Mouse (Mus musculus) urinary bladder, adult 18-20 months (tissue): ENCODE results near the gene Nckap5.
"Not testable (repeated sequence)": the region's sequence is repeated elsewhere in the genome, so short reads cannot be mapped to it uniquely, and the experiment has no call there.

Source experiments
- DNase-seq, 2 experiments: peaks; one replicate each; pipeline ENCODE4 v3.0.0; 2022; ENCODE audit warnings: low spot score in 2 of 2, mixed read lengths in 2 of 2

The Nckap5 gene

GRCm38 (mm10) chr1:126830031-126830927, at the start of gene Nckap5:
Gene Nckap5 (minus strand): TSS chr1:126830799.
- peak; percentile 61 to 67 for DNase-seq

- DNase-seq = no peak
Measured at GRCm38 (mm10) chr1:126877495-126877894, 46.9 kb upstream of the Nckap5 start.

GRCm38 (mm10) chr1:126868372-126868771, 37.8 kb upstream of the Nckap5 start:
- DNase-seq = no peak

- DNase-seq = no peak
Measured at GRCm38 (mm10) chr1:126867912-126868311, 37.3 kb upstream of the Nckap5 start.

GRCm38 (mm10) chr1:126865591-126866086, 35.0 kb upstream of the Nckap5 start:
- DNase-seq = no peak

GRCm38 (mm10) chr1:126861816-126862215, 31.2 kb upstream of the Nckap5 start:
- DNase-seq = no peak

GRCm38 (mm10) chr1:126860537-126860936, 29.9 kb upstream of the Nckap5 start:
- no peak for DNase-seq

GRCm38 (mm10) chr1:126849481-126849880, 18.9 kb upstream of the Nckap5 start:
- DNase-seq = no peak

GRCm38 (mm10) chr1:126846317-126846716, 15.7 kb upstream of the Nckap5 start:
- DNase-seq = no peak

GRCm38 (mm10) chr1:126832885-126833284, 2.3 kb upstream of the Nckap5 start:
- no peak for DNase-seq

GRCm38 (mm10) chr1:126829031-126829430, 1.6 kb downstream of the Nckap5 start:
- DNase-seq = no peak

GRCm38 (mm10) chr1:126824841-126825240, 5.8 kb downstream of the Nckap5 start:
- no peak for DNase-seq

GRCm38 (mm10) chr1:126822246-126822645, 8.4 kb downstream of the Nckap5 start:
- peak in 1 of 2 experiments; percentile 75 for DNase-seq

- DNase-seq = peak; percentile 43 to 74
Measured at GRCm38 (mm10) chr1:126817381-126818034, 13.1 kb downstream of the Nckap5 start.

GRCm38 (mm10) chr1:126806994-126807611, 23.5 kb downstream of the Nckap5 start:
- DNase-seq = no peak

GRCm38 (mm10) chr1:126806548-126806947, 24.1 kb downstream of the Nckap5 start:
- peak; percentile 39 to 71 for DNase-seq

- no peak for DNase-seq
Measured at GRCm38 (mm10) chr1:126802405-126802804, 28.2 kb downstream of the Nckap5 start.

GRCm38 (mm10) chr1:126801706-126802105, 28.9 kb downstream of the Nckap5 start:
- DNase-seq = peak in 1 of 2 experiments; percentile 28

- no peak for DNase-seq
Measured at GRCm38 (mm10) chr1:126799379-126799798, 31.2 kb downstream of the Nckap5 start.

GRCm38 (mm10) chr1:126780354-126780941, 50.2 kb downstream of the Nckap5 start:
- not testable (repeated sequence) for DNase-seq

- not testable (repeated sequence) for DNase-seq
Measured at GRCm38 (mm10) chr1:126773947-126774346, 56.7 kb downstream of the Nckap5 start.

- no peak for DNase-seq
Measured at GRCm38 (mm10) chr1:126766971-126767370, 63.6 kb downstream of the Nckap5 start.
